Mouse (Mus musculus) liver, adult (tissue): ENCODE results near the gene Frmpd3.

Experiments
- GATA4 ChIP-seq: IDR thresholded peaks from 2 replicates; pipeline ENCODE4 v1.6.1; 2014; ENCODE audit warnings: mild to moderate bottlenecking, low read length; ENCODE audit not compliant: insufficient replicate concordance

Frmpd3 gene

DNA sequence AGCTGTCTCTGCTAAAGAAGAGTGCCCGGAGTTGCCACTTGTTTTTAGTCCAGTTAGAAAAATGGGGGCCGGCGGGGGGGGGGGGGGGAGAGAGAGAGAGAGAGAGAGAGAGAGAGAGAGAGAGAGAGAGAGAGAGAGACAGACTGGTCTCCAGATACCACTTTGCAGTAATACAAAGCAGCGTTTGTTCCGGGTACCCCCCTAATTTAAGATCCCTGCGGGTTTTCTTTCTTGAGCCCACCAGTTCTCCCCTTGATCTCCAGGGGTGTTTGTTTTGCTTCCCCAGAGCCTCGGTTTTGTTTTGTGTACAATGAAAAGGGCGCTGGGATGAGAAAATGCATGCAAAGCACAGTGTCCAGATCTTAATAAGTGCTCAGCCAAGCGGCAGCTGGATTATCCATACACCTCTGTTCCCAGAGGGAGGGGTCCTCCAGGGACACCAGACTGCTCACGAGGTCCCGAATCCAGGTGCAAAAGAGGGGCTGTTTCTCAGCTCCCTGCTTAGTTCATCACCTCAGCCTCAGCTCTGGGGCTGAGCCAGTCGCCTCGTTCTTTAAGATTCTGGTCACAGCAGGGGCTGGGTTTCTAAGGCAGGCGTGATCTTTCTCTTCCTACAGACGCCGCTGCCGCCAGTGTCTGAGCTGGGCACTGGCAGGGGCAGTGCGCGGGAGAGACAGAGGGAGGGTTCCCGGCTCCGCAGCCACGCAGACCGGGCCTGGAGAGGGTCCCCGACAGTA, at the start of gene Frmpd3:
Gene Frmpd3 (plus strand): TSS at position 608 of the 737 bp plus-strand sequence.
- no peak for TF ChIP-seq GATA4

DNA sequence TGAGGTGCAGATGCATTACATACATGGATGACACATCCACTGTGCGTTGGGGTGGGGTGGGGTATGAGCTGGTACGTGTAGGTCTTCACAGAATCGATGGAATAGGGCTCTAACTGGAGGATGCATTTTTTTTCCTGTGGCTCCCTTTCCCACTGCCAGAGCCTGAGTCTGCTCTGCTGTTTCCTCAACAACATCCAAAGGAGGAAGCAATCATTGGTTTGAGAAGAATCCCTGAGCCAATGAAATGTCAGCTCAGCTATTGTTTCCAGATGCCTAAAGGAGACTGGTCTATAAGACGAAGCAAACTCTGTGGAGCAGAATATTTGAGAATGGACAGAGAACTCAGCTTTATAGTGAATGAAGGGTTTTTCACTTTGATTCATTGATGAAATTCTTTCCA, 38.3 kb upstream of the Frmpd3 start:
- no peak for TF ChIP-seq GATA4

DNA sequence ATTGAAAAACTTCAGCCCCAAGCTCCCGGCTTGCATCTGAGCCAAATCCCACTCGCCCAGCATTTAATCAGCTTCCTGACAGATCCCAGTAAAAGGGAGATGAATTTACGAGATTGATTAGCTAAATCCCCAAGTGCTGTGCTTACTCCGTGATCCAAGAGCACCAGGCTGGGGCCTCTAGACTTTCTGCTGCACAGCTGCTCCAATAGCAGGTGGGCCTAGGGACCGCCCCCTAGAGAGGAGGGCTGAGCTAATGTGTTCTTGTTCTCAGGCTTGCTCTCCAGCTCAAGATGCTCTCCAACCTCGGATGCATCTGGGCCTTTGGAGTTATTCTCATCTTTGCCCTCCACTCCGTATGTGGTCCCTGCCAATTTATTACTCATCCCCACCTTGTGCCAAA, 36.4 kb upstream of the Frmpd3 start:
- no peak for TF ChIP-seq GATA4

DNA sequence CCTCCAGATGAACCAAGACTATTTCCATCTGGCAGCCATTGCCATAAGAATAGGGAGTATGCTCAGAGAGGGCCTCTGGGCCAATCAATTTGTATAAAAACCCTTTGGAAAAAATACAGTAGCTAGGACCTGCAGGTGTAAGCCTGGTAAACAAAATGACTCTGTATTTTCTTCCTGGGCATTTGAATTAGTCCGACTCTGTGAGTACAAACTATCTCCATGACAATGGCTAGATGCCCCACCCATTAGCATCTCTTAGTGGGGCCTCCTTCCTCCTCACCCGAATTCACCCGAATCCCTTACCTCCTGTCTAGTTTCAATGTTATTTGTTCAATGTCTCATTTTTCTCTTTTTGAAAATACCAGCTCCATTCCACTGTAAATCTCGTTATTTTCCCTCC, 24.1 kb upstream of the Frmpd3 start:
- TF ChIP-seq GATA4: no peak

DNA sequence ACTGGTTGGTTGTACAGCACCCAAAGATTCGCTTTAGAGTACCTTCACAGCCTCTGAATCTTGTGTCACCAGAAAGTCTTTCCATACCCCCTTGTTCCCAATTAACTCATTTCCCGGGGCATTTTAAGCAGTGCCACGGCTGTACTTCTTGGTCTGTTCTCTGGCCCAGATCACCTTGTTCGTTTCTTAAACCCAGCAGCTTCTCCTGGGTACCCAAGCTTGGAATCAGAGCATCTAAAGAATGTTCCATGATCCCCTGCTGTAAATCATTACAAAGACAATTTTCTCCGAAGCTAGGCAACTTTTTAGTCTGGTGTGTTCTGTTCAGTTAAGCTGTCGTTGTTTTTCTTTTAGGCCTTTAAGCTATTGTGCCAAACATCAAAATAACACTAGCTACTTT, 22.9 kb upstream of the Frmpd3 start:
- no peak for TF ChIP-seq GATA4

DNA sequence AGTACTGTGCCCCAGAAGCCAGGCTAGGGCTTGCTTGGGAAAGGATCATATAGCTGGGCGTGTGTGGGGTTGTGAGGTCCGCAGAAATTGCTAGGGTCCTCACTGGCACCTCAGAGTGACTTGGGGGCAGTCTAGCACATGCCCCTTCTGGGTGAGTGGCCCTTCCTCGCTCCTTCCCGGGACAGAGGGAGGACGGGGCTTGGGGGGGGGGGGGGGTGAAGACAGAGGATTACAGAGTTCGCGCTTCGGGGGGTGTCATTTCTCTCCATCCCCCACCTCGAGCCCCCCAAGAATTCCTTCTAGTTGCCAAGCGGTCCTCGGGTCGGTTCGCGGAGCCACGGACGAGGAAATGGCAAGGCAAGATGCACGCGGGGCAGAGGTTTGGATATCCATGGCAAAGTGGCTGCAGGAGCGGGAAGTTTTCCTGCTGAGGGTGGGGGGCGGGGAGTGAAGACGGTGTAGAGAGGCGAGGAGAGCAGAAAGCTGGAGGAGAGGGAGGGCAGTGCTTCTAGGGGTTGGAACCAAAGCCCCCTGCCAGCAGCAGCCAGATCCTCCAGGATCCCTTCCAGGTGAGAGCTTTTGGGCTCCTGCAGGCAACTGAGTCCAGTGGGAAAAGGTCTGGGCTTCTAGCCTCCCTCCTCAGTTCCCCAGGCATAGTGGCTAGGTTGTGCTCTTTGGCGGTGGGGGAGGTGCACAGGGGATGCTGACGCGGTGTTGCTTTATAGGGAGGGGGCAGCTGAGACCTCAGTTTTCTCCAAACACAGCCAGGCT, 515 bp downstream of the Frmpd3 start:
- TF ChIP-seq GATA4: no peak

DNA sequence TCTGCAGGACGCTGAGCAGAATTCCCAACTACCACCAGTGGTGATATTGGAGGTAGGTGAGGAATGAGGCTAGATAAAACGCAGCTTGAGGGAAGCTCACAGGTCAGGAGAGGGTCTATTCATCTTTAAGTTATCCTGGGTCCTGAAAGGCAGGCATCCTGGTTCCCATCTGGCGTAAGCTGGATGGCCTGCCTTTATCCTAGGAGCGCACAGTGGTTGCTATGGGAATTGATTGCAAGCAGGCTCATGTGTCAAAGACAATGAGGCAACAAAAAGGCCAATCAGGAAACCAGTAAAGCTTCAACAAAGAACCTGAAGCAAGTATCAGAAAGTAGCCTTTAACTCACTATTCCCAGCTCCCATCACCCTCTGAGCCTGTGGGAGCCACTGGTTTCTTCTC, 33.6 kb downstream of the Frmpd3 start:
- TF ChIP-seq GATA4: no peak

DNA sequence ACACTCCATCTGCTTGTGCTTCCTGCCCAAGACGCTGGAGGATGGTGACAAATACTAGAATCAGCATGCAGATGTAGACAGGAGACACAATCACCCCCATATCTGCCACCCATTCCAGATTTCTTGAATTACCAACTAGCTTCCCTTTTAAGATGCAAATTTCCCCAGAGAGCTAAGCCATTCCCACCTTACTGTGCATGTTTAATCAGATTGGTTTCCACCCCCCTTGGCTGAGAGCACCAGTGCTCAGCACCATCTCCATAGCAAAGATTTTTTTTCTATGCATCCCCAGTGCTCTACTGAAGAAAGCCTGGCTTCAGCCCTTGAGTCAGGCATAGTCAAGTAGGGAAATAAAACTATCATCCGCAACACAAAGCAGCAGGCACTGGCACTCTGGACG, 57.9 kb downstream of the Frmpd3 start:
- no peak for TF ChIP-seq GATA4

DNA sequence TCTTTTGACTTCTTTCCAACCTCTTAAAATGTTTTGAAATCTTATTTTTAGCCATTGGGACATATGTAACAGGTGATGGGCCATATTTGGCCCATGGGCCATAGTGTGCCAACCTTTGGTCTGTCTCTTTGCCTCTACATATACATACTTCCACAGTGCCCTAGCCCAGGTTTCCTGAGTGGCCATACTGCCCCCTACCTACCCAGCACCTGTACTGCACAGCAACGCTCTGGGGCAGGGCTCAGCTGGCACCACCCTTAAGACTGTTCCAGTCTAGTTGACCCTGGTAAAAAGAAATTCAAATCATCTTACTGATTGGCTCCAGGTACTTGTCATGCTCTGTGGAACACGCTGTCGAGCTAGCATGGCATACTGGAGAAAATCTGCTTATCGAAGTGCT, 60.8 kb downstream of the Frmpd3 start:
- no peak for TF ChIP-seq GATA4

DNA sequence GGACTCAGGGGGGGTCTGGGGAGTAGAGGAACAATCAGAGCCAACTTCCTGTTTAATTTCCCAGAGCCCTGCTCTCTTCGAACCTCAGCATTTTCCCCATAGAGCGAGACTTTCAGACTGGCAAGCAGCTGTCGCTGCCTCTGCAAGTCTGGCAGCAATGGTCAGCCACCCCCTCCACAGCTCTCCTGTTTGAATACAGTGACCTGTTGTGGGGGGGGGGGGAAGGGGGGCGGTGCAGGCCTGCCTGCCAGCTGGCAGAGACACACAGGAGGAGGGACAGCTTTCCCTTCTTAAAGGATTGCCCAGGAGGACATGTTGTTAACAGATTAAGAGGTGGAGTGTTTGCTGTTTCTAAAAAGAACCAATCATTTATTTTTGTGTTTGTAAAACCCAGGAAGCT, 64.0 kb downstream of the Frmpd3 start:
- no peak for TF ChIP-seq GATA4

DNA sequence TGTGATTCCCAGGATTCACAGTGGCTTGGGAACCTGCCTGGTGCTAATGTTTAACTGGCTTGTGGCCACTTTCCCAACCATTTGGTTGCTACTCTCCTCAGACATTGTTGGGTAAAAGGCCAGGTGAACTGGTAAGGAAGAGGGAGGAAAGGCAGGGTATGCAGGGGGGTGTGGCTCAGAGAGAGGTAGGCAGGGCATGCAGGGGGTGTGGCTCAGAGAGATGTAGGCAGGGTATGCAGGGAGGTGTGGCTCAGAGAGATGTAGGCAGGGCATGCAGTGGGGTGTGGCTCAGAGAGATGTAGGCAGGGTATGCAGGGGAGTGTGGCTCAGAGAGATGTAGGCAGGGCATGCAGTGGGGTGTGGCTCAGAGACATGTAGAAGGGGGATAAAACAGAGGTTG, 64.4 kb downstream of the Frmpd3 start:
- TF ChIP-seq GATA4: no peak

DNA sequence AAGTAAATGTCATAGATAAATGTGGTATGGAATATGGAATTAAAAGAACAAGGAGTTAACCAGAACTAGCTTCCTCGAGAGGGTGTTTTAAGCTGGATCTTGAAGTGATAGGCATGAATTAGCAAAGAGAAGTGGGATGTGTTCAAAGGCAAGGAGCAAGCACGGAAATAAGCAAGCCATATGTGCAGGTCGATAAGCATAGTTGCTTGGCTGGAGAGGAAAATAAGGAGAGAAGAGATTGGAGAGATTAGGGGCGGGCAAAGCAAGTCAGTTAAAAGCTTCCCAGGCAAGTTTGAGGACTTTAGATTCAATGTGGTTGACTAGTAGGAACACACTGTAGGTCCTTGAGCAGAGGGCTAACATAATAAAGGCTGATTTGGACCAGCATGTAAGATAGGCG, 65.5 kb downstream of the Frmpd3 start:
- TF ChIP-seq GATA4: no peak

DNA sequence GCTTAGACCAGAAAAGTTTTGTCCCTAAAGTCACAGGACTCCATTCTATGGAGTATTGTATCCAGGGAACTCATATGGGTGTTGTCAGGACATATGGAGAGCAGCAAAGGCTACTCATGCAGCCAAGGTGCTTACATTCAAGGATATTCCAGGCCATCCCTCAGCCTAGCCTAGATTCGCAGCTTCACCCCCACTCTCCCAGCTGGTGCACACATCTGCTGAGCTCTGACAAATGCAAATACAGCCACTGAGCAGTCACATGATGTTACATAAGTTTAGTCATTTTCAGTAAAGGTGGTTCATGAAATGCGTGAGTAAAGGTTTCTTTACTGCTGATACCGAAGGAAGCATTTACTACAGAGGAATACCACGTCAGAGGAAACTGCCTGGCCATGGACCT, 76.4 kb downstream of the Frmpd3 start:
- TF ChIP-seq GATA4: no peak

DNA sequence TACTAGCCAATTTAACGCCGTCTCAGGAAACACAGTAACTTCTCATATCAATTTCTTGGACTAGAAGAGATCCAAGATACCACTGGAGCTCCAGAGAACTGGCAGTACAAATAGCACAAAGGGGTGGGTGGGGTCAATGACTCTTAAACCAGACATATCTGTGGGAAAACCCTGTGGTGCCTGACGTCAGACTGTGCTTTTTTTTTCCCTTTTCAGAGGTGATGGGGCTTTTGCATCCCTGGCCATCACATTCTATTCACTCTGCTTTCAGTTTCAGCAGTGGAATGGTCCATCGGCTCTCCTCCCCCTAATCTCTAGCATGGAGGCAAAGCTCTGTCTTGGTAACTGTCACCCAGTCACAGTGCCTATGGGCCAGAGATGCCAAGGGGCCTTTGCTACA, 85.1 kb downstream of the Frmpd3 start:
- TF ChIP-seq GATA4: no peak

DNA sequence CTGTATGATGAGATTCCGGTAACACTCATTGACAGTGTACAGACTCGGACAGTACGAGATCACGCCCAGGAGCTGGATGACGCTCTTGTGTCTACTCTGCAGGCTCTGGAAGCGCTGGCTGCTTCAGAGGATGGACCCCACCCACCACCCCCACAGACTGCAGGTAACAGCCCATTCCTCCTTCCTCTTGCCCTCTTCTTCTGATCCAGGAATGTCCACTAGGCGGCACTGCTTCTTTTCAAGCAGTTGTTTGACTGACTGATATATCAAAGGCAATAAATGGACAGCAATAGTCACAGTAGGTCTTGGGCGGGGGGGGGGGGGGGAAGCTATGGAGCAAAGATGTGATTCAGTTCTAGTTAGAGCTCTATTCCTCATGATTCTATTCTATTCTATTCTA, 86.2 kb downstream of the Frmpd3 start:
- TF ChIP-seq GATA4: no peak

DNA sequence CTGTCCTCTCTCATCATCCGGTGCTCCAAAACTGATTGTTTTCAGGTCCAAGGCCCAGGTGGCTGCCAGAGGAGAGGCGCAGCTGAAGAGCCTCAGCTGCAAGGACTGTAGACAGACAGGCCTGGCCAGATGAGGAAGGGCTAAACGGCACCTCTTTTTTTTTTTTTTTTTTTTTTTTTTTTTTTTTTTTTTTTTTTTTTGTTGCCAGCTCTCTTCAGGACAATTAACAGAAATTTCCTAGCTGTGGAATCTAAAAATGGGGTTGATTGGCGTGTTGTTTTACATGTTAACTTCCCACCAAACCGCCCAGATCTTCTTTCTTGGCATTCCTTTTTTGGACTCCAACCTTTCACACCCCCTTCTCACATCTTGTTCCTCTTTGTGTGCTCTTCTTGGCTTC, 87.9 kb downstream of the Frmpd3 start:
- TF ChIP-seq GATA4: no peak

DNA sequence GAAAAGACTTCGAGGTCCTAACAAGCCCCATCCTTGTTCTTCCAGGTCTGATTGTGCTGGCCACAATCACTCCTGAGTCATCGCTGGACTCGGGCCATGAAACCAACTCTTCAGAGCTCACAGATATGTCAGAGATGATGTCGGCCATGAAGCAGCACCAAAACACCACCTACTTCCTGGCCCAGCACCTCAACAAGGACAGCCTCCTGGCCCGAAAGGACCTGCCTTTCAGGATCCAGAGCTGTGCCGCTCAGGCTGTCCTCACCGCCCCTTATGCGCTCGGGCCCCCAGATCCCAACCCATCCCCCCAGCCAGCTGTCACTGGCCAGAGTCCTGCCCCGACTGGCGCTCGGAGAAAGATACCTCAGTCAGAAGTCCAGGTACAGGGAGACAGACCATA, 88.4 kb downstream of the Frmpd3 start:
- TF ChIP-seq GATA4: no peak
